Mouse (Mus musculus): ENCODE measurements at regions not wholly inside any gene's neighbourhood (a gene's known extent, or its start where the extent isn't known, plus 50 kb on each side); places are given as distances from the start of the nearest gene placed in this dataset.

- ATAC-seq (ENCODE audit: low FRiP score) (no peak), DNase-seq (ENCODE audit: low spot score) (no peak)
- Histone ChIP-seq H3K4me2 (replicated peaks; ENCODE audit: low read depth, low read length) (no peak overlapping the region), H3K4me1 (replicated peaks; ENCODE audit: control insufficient read depth, insufficient read depth, low read length) (no peaks in the 10 kb centered on the region), H3K9me3 (ENCODE audit: control insufficient read depth, low read length) (no peaks in the 10 kb centered on the region), H3K9ac (ENCODE audit: low read depth, low read length) (no peak overlapping the region), H3K27me3 (ENCODE audit: control insufficient read depth, insufficient read depth, low read length) (no peaks in the 10 kb centered on the region), H3K27ac (ENCODE audit: low read depth, low read length) (no peak overlapping the region), H3K36me3 (ENCODE audit: control insufficient read depth, insufficient read depth, low read length) (no peaks in the 10 kb centered on the region), H3K4me3 (ENCODE audit: low read depth, low read length) (no peak overlapping the region)
- WGBS, result 75% methylated on average over 5 of the region's 5 CpGs
Measured at GRCm38 (mm10) chr7:40670401-40670800, 227.7 kb upstream of the Vstm2b start.

GRCm38 (mm10) chr7:40671068-40671467 is 227.1 kb upstream of the Vstm2b start:
- WGBS, result 96% methylated on average over 4 of the region's 4 CpGs
- Histone ChIP-seq H3K36me3 (ENCODE audit: control insufficient read depth, insufficient read depth, low read length) (no peaks in the 10 kb centered on the region), H3K27ac (ENCODE audit: low read depth, low read length) (no peak overlapping the region), H3K4me2 (replicated peaks; ENCODE audit: low read depth, low read length) (no peak overlapping the region), H3K4me1 (replicated peaks; ENCODE audit: control insufficient read depth, insufficient read depth, low read length) (no peaks in the 10 kb centered on the region), H3K9ac (ENCODE audit: low read depth, low read length) (no peak overlapping the region), H3K9me3 (ENCODE audit: control insufficient read depth, low read length) (no peaks in the 10 kb centered on the region), H3K4me3 (ENCODE audit: low read depth, low read length) (no peak overlapping the region), H3K27me3 (ENCODE audit: control insufficient read depth, insufficient read depth, low read length) (no peaks in the 10 kb centered on the region)
- DNase-seq (ENCODE audit: low spot score), result no peak
- no peak for ATAC-seq (ENCODE audit: low FRiP score)

DNA sequence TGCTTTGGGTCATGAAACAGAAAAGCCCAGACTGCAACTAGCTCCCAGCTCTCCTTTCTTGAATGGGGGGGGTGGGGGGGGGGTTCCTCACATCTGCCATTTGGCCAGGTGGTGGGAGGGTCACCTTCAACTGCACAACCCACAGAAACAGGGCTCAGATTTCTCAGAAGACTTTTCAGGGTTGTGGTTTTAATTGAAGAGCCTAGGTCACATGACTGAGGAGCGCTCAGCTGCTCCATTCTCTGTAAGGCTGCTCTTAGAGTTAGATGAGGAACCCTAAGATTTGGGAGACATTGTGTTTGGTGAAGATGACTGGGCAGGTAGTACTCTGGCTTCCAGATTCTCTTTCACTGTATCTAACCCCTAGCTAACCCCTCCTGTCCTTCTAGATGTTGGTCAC is 225.8 kb upstream of the Vstm2b start:
- Histone ChIP-seq H3K4me1 (replicated peaks; ENCODE audit: control insufficient read depth, insufficient read depth, low read length) (no peaks in the 10 kb centered on the region), H3K4me2 (replicated peaks; ENCODE audit: low read depth, low read length) (no peak overlapping the region), H3K9ac (ENCODE audit: low read depth, low read length) (no peak overlapping the region), H3K9me3 (ENCODE audit: control insufficient read depth, low read length) (no peaks in the 10 kb centered on the region), H3K27ac (ENCODE audit: low read depth, low read length) (no peak overlapping the region), H3K36me3 (ENCODE audit: control insufficient read depth, insufficient read depth, low read length) (no peaks in the 10 kb centered on the region), H3K27me3 (ENCODE audit: control insufficient read depth, insufficient read depth, low read length) (no peaks in the 10 kb centered on the region), H3K4me3 (ENCODE audit: low read depth, low read length) (no peak overlapping the region)
- ATAC-seq (ENCODE audit: low FRiP score) (no peak), DNase-seq (ENCODE audit: low spot score) (no peak)
- 80% methylated on average over 1 of the region's 1 CpGs for whole genome bisulfite sequencing

DNA sequence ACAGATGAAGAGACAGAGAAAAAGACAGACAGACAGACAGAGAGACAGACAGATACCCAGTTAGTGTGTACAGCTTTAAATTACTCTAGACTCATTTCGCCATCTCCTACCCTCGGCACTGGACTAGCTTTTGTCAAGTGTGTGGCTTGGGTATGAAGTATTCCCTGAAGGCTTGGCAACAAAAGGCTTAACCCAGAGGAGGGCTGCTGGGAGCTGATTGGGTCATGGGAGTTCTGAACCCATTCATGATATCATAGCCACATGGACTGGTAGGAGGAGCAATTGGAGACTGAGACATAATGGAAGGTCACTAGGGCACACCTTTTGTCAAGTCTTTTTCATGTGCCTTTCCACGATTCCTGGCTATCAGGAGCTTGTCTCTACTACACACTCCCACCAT is 223.7 kb upstream of the Vstm2b start:
- peak; percentile 56; the same call in 1 of the 2 replicates for ATAC-seq (ENCODE audit: low FRiP score)
- no peak for DNase-seq (ENCODE audit: low spot score)
- 44% methylated on average over 3 of the region's 3 CpGs for WGBS
- no peaks in the 10 kb centered on the region for H3K36me3 ChIP-seq (ENCODE audit: control insufficient read depth, insufficient read depth, low read length)
- H3K4me3 ChIP-seq (ENCODE audit: low read depth, low read length), result no peak overlapping the region
- no peaks in the 10 kb centered on the region for H3K27me3 ChIP-seq (ENCODE audit: control insufficient read depth, insufficient read depth, low read length)
- no peak overlapping the region for H3K27ac ChIP-seq (ENCODE audit: low read depth, low read length)
- H3K9me3 ChIP-seq (ENCODE audit: control insufficient read depth, low read length), result no peaks in the 10 kb centered on the region
- no peak overlapping the region for H3K4me2 ChIP-seq (replicated peaks; ENCODE audit: low read depth, low read length)
- H3K9ac ChIP-seq (ENCODE audit: low read depth, low read length), result no peak overlapping the region
- no peaks in the 10 kb centered on the region for H3K4me1 ChIP-seq (replicated peaks; ENCODE audit: control insufficient read depth, insufficient read depth, low read length)

DNA sequence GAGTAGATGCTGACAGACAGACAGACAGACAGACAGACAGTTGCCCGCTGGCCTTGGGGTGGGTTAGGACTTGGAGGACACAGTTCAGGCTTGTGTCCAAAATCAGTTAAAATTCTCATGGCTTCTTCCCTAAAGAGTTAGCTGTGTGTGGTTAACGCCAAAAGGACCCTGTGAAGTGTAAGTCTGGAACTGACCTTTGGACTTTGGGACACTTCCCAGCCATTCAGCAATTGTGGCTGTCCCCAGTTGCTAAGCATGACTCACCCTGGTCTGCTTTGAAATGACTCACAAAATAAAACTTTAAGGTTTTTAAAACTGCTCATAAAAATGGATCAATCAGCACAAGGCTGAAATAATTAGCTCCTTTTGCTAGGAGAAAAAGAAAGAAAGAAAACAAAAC is 220.5 kb upstream of the Vstm2b start:
- ATAC-seq (ENCODE audit: low FRiP score) (no peak), DNase-seq (ENCODE audit: low spot score) (no peak)
- Histone ChIP-seq H3K9ac (ENCODE audit: low read depth, low read length) (no peak overlapping the region), H3K4me3 (ENCODE audit: low read depth, low read length) (no peak overlapping the region), H3K27ac (ENCODE audit: low read depth, low read length) (no peak overlapping the region), H3K4me2 (replicated peaks; ENCODE audit: low read depth, low read length) (no peak overlapping the region), H3K4me1 (replicated peaks; ENCODE audit: control insufficient read depth, insufficient read depth, low read length) (no peaks in the 10 kb centered on the region), H3K27me3 (ENCODE audit: control insufficient read depth, insufficient read depth, low read length) (no peaks in the 10 kb centered on the region), H3K9me3 (ENCODE audit: control insufficient read depth, low read length) (no peaks in the 10 kb centered on the region), H3K36me3 (ENCODE audit: control insufficient read depth, insufficient read depth, low read length) (no peaks in the 10 kb centered on the region)
- WGBS, result 70% methylated on average over 2 of the region's 2 CpGs

- H3K36me3 ChIP-seq (ENCODE audit: control insufficient read depth, insufficient read depth, low read length), result no peaks in the 10 kb centered on the region
- no peak overlapping the region for H3K27ac ChIP-seq (ENCODE audit: low read depth, low read length)
- no peak overlapping the region for H3K9ac ChIP-seq (ENCODE audit: low read depth, low read length)
- H3K9me3 ChIP-seq (ENCODE audit: control insufficient read depth, low read length), result no peaks in the 10 kb centered on the region
- H3K27me3 ChIP-seq (ENCODE audit: control insufficient read depth, insufficient read depth, low read length), result no peaks in the 10 kb centered on the region
- ATAC-seq (ENCODE audit: low FRiP score) (no peak), DNase-seq (ENCODE audit: low spot score) (no peak)
- H3K4me2 ChIP-seq (replicated peaks; ENCODE audit: low read depth, low read length), result no peak overlapping the region
- no peaks in the 10 kb centered on the region for H3K4me1 ChIP-seq (replicated peaks; ENCODE audit: control insufficient read depth, insufficient read depth, low read length)
- WGBS, result 65% methylated on average over 12 of the region's 12 CpGs
- no peak overlapping the region for H3K4me3 ChIP-seq (ENCODE audit: low read depth, low read length)
Measured at GRCm38 (mm10) chr7:40680567-40680966, 217.6 kb upstream of the Vstm2b start.

DNA sequence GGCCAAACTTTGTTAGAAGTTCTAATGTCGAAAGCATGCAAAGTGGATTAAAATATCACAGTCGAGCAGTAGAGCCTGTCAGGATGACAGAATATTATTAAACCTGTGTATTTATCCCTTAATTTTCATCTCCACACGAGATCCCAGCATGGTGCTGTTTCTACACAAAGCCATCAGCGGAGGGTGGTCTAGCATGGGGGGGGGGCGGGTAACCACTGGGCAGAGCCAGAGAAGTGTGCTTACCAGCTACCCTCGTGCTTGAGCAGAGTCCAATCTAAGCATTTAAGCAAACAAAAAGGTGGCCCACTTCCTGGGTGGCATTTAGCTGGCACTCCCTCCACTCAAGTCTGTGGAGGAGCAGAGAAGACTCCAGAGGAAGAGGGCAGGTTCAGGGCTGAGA is 217.1 kb upstream of the Vstm2b start:
- DNase-seq (ENCODE audit: low spot score) (no peak), ATAC-seq (ENCODE audit: low FRiP score) (no peak)
- no peaks in the 10 kb centered on the region for H3K36me3 ChIP-seq (ENCODE audit: control insufficient read depth, insufficient read depth, low read length)
- H3K4me1 ChIP-seq (replicated peaks; ENCODE audit: control insufficient read depth, insufficient read depth, low read length), result no peaks in the 10 kb centered on the region
- H3K27ac ChIP-seq (ENCODE audit: low read depth, low read length), result no peak overlapping the region
- 41% methylated on average over 6 of the region's 6 CpGs for WGBS
- H3K4me3 ChIP-seq (ENCODE audit: low read depth, low read length), result no peak overlapping the region
- no peak overlapping the region for H3K4me2 ChIP-seq (replicated peaks; ENCODE audit: low read depth, low read length)
- no peak overlapping the region for H3K9ac ChIP-seq (ENCODE audit: low read depth, low read length)
- no peaks in the 10 kb centered on the region for H3K27me3 ChIP-seq (ENCODE audit: control insufficient read depth, insufficient read depth, low read length)
- no peaks in the 10 kb centered on the region for H3K9me3 ChIP-seq (ENCODE audit: control insufficient read depth, low read length)

- 71% methylated on average over 1 of the region's 1 CpGs for WGBS
- no peak overlapping the region for H3K4me2 ChIP-seq (replicated peaks; ENCODE audit: low read depth, low read length)
- H3K27me3 ChIP-seq (ENCODE audit: control insufficient read depth, insufficient read depth, low read length), result no peaks in the 10 kb centered on the region
- H3K9ac ChIP-seq (ENCODE audit: low read depth, low read length), result no peak overlapping the region
- no peak overlapping the region for H3K27ac ChIP-seq (ENCODE audit: low read depth, low read length)
- H3K9me3 ChIP-seq (ENCODE audit: control insufficient read depth, low read length), result no peaks in the 10 kb centered on the region
- no peaks in the 10 kb centered on the region for H3K4me1 ChIP-seq (replicated peaks; ENCODE audit: control insufficient read depth, insufficient read depth, low read length)
- no peaks in the 10 kb centered on the region for H3K36me3 ChIP-seq (ENCODE audit: control insufficient read depth, insufficient read depth, low read length)
- no peak for DNase-seq (ENCODE audit: low spot score)
- ATAC-seq (ENCODE audit: low FRiP score), result no peak
- H3K4me3 ChIP-seq (ENCODE audit: low read depth, low read length), result no peak overlapping the region
Measured at GRCm38 (mm10) chr7:40683176-40683575, 215.0 kb upstream of the Vstm2b start.

DNA sequence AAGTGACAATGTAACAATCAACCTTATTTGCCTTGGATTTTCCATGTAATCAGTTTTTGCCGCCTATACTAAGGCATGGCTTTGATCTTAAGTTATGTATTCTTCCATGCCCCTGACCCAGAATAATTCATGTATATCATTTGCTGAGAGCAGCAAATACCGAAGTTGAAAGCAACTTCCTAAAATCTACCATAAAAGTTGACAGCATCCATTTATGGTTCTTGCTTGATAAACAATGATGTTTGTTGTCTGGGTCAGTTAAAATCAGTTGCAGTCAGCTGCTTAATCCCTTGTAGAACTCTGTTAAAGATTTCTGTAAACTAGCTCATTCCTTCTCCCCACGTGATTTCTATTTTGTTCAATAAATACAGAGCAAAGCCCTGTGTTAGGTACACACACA is 214.5 kb upstream of the Vstm2b start:
- DNase-seq (ENCODE audit: low spot score) (no peak), ATAC-seq (ENCODE audit: low FRiP score) (no peak)
- 54% methylated on average over 3 of the region's 3 CpGs for WGBS

More for the DNA sequence above, 214.5 kb upstream of the Vstm2b start:
- no peak overlapping the region for H3K27ac ChIP-seq (ENCODE audit: low read depth, low read length)
- H3K27me3 ChIP-seq (ENCODE audit: control insufficient read depth, insufficient read depth, low read length), result no peaks in the 10 kb centered on the region
- H3K4me1 ChIP-seq (replicated peaks; ENCODE audit: control insufficient read depth, insufficient read depth, low read length), result no peaks in the 10 kb centered on the region
- no peaks in the 10 kb centered on the region for H3K9me3 ChIP-seq (ENCODE audit: control insufficient read depth, low read length)
- no peaks in the 10 kb centered on the region for H3K36me3 ChIP-seq (ENCODE audit: control insufficient read depth, insufficient read depth, low read length)
- H3K4me3 ChIP-seq (ENCODE audit: low read depth, low read length), result no peak overlapping the region
- H3K4me2 ChIP-seq (replicated peaks; ENCODE audit: low read depth, low read length), result no peak overlapping the region
- no peak overlapping the region for H3K9ac ChIP-seq (ENCODE audit: low read depth, low read length)

Data from hindbrain, embryonic 11.5 days (tissue).